In the genomic region with DNA sequence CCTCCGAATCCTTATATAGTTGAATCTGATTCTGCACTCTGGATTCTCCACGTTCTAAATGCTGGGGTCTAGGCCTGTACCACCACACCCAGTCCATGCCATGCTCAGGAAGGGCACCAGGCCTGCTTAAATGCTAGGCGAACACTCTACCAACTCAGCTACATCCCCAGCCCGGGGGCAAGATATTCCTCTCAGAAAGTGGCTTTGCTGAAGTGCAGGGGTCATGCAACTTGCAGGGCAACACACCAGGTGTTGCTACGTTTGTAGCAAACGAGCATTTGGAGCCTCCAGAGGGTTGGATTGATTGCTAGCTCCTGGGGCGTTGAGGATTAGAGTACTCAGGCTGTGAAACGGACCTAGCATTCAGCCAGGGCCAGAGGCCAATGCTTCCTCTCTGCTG, we compare ENCODE assay signal across 7 mouse cellular contexts. TPM values are rescaled to one million over a fixed set of nuclear protein-coding genes. Genes with fewer than 3 reads are reported as not detected.
DNase-seq lines count a peak whose midpoint lies in the region; ATAC-seq and TF ChIP-seq lines count a peak whose summit lies in the region.

No protein-coding gene starts in this region.

- no peak overlapping the region for H3K9ac ChIP-seq in kidney, postnatal 0 days (ENCODE audit: low read depth, low read length)
- no peak overlapping the region for H3K9ac ChIP-seq in neural tube, embryonic 14.5 days (replicated peaks; ENCODE audit: low read depth, low read length)

- 0 out of 2 replicates have a peak, but pooled peaks have one; percentile 11 for ATAC-seq in erythroblast, adult 5-6 weeks (replicated peaks; ENCODE audit: low FRiP score, poor library complexity, severe bottlenecking)
- no peak for ATAC-seq in kidney, postnatal 0 days (replicated peaks; ENCODE audit: low FRiP score, low read depth)
- peak; percentile 9; the same call in 1 of the 2 replicates for ATAC-seq in neural tube, embryonic 14.5 days (ENCODE audit: low read depth)
- no peak for ATAC-seq in megakaryocyte-erythroid progenitor cell, adult 5-6 weeks (replicated peaks; ENCODE audit: low FRiP score, low TSS enrichment, poor library complexity, severe bottlenecking)

- H3K36me3 ChIP-seq in kidney, postnatal 0 days (ENCODE audit: insufficient read depth, low read length): no peaks in the 10 kb centered on the region
- H3K36me3 ChIP-seq in neural tube, embryonic 14.5 days (ENCODE audit: control insufficient read depth, insufficient read depth, low read length): no peaks in the 10 kb centered on the region

- no peak overlapping the region for H3K27ac ChIP-seq in kidney, postnatal 0 days
- H3K27ac ChIP-seq in neural tube, embryonic 14.5 days (ENCODE audit: low read depth, low read length): no peak overlapping the region

- no peaks in the 10 kb centered on the region for H3K9me3 ChIP-seq in kidney, postnatal 0 days (replicated peaks; ENCODE audit: low read length)
- H3K9me3 ChIP-seq in neural tube, embryonic 14.5 days (ENCODE audit: control insufficient read depth, low read length): no peaks in the 10 kb centered on the region

- DNase-seq in thymus, postnatal 4 days: peak; percentile 19
- DNase-seq in thymus, adult 18-20 months: no peak
- DNase-seq in kidney, postnatal 0 days (ENCODE audit: low spot score): no peak
- no peak for DNase-seq in frontal cortex, postnatal 10 days (ENCODE audit: low spot score in 2 of 2)

- WGBS in kidney, postnatal 0 days: 60% methylated on average over 8 of the region's 8 CpGs
- 45% methylated on average over 8 of the region's 8 CpGs for whole genome bisulfite sequencing in neural tube, embryonic 14.5 days

- no peaks in the 10 kb centered on the region for H3K27me3 ChIP-seq in kidney, postnatal 0 days (ENCODE audit: insufficient read depth, low read length)
- no peaks in the 10 kb centered on the region for H3K27me3 ChIP-seq in neural tube, embryonic 14.5 days (ENCODE audit: control insufficient read depth, insufficient read depth, low read length)

- TF ChIP-seq CTCF in kidney, postnatal 0 days (IDR thresholded peaks at IDR 0.05; ENCODE audit: low read depth): no peak

- peak overlapping the region; percentile 86 for H3K4me2 ChIP-seq in kidney, postnatal 0 days (ENCODE audit: low read length)
- peak overlapping the region; percentile 67 for H3K4me2 ChIP-seq in neural tube, embryonic 14.5 days (ENCODE audit: low read depth, low read length)

- H3K4me1 ChIP-seq in kidney, postnatal 0 days (replicated peaks; ENCODE audit: insufficient read depth, low read length): peaks cover 5% of the 10 kb centered on the region; the same call in 1 of the 2 replicates
- peaks cover 5% of the 10 kb centered on the region; the same call in 1 of the 2 replicates for H3K4me1 ChIP-seq in neural tube, embryonic 14.5 days (ENCODE audit: control insufficient read depth, insufficient read depth, low read length)

- no peak overlapping the region; the same call in 1 of the 2 replicates for H3K4me3 ChIP-seq in kidney, postnatal 0 days (replicated peaks; ENCODE audit: low read depth, low read length)
- H3K4me3 ChIP-seq in neural tube, embryonic 14.5 days (ENCODE audit: low read depth, low read length): no peak overlapping the region

RNA-seq across cellular contexts. Expression of gene Med21, which starts 9.2 kb away (rescaled TPM):
- 59.4 and 67.9 TPM in 2 replicates for total RNA-seq in erythroblast, adult 5-6 weeks (2015; ENCODE audit: low replicate concordance)
- 55.9 and 96.7 TPM in 2 replicates for total RNA-seq in erythroblast, adult 5-6 weeks (2017; ENCODE audit: low replicate concordance)
- polyA plus RNA-seq in kidney, postnatal 0 days (2015; fragmentation: Nextera tagmentation; extraction: Ambion mirVana): 144 and 153 TPM in 2 replicates
- 119 and 122 TPM in 2 replicates for polyA plus RNA-seq in neural tube, embryonic 14.5 days (2014; fragmentation: Nextera tagmentation; extraction: Ambion mirVana)
- total RNA-seq in megakaryocyte-erythroid progenitor cell, adult 5-6 weeks (2014; fragmentation: Nextera tagmentation): 70.8 and 85.1 TPM in 2 replicates
- 83.8 and 89.7 TPM in 2 replicates for total RNA-seq in megakaryocyte-erythroid progenitor cell, adult 5-6 weeks (2017)

RNA-seq across cellular contexts. Expression of gene Tm7sf3, which starts 9.5 kb away (rescaled TPM):
- total RNA-seq in erythroblast, adult 5-6 weeks (2015; ENCODE audit: low replicate concordance): 18.6 and 27.8 TPM in 2 replicates
- total RNA-seq in erythroblast, adult 5-6 weeks (2017; ENCODE audit: low replicate concordance): 33.0 TPM in 2 replicates
- polyA plus RNA-seq in kidney, postnatal 0 days (2015; fragmentation: Nextera tagmentation; extraction: Ambion mirVana): 37.8 and 38.3 TPM in 2 replicates
- polyA plus RNA-seq in neural tube, embryonic 14.5 days (2014; fragmentation: Nextera tagmentation; extraction: Ambion mirVana): 31.8 and 35.5 TPM in 2 replicates
- 47.6 and 57.4 TPM in 2 replicates for total RNA-seq in megakaryocyte-erythroid progenitor cell, adult 5-6 weeks (2014; fragmentation: Nextera tagmentation)
- 60.9 and 68.3 TPM in 2 replicates for total RNA-seq in megakaryocyte-erythroid progenitor cell, adult 5-6 weeks (2017)

RNA-seq across cellular contexts. Expression of gene Ints13, which starts 55.5 kb away (rescaled TPM):
- total RNA-seq in erythroblast, adult 5-6 weeks (2015; ENCODE audit: low replicate concordance): 82.4 and 93.6 TPM in 2 replicates
- total RNA-seq in erythroblast, adult 5-6 weeks (2017; ENCODE audit: low replicate concordance): 130 and 134 TPM in 2 replicates
- 49.4 and 53.7 TPM in 2 replicates for polyA plus RNA-seq in kidney, postnatal 0 days (2015; fragmentation: Nextera tagmentation; extraction: Ambion mirVana)
- polyA plus RNA-seq in neural tube, embryonic 14.5 days (2014; fragmentation: Nextera tagmentation; extraction: Ambion mirVana): 41.1 and 50.3 TPM in 2 replicates
- total RNA-seq in megakaryocyte-erythroid progenitor cell, adult 5-6 weeks (2014; fragmentation: Nextera tagmentation): 119 and 125 TPM in 2 replicates
- 173 and 221 TPM in 2 replicates for total RNA-seq in megakaryocyte-erythroid progenitor cell, adult 5-6 weeks (2017)

RNA-seq across cellular contexts. Expression of gene Fgfr1op2, which starts 56.1 kb away (rescaled TPM):
- 137 and 183 TPM in 2 replicates for total RNA-seq in erythroblast, adult 5-6 weeks (2015; ENCODE audit: low replicate concordance)
- 193 and 249 TPM in 2 replicates for total RNA-seq in erythroblast, adult 5-6 weeks (2017; ENCODE audit: low replicate concordance)
- polyA plus RNA-seq in kidney, postnatal 0 days (2015; fragmentation: Nextera tagmentation; extraction: Ambion mirVana): 91.1 and 95.4 TPM in 2 replicates
- polyA plus RNA-seq in neural tube, embryonic 14.5 days (2014; fragmentation: Nextera tagmentation; extraction: Ambion mirVana): 44.7 and 47.6 TPM in 2 replicates
- 127 and 129 TPM in 2 replicates for total RNA-seq in megakaryocyte-erythroid progenitor cell, adult 5-6 weeks (2014; fragmentation: Nextera tagmentation)
- 205 and 208 TPM in 2 replicates for total RNA-seq in megakaryocyte-erythroid progenitor cell, adult 5-6 weeks (2017)

Comparison
In these comparisons a context has a peak if more than half of its experiments do, and no peak if none do; other contexts are left out.
1. ATAC-seq: peak in erythroblast, adult 5-6 weeks (single experiment) and neural tube, embryonic 14.5 days (single experiment); none in kidney, postnatal 0 days (single experiment) and megakaryocyte-erythroid progenitor cell, adult 5-6 weeks (single experiment).